Mouse (Mus musculus) CH12F3 (cell line): ENCODE data around the gene Csrnp2.

Experiments used
- in situ Hi-C: fragments of 300-500 bp; cut with MboI; formaldehyde crosslinking; loops from 2 replicates; pipeline ENCODE4 v1.14.3; 2020; ENCODE audit warnings: low sequenced_read_pairs

Gene Csrnp2

DNA sequence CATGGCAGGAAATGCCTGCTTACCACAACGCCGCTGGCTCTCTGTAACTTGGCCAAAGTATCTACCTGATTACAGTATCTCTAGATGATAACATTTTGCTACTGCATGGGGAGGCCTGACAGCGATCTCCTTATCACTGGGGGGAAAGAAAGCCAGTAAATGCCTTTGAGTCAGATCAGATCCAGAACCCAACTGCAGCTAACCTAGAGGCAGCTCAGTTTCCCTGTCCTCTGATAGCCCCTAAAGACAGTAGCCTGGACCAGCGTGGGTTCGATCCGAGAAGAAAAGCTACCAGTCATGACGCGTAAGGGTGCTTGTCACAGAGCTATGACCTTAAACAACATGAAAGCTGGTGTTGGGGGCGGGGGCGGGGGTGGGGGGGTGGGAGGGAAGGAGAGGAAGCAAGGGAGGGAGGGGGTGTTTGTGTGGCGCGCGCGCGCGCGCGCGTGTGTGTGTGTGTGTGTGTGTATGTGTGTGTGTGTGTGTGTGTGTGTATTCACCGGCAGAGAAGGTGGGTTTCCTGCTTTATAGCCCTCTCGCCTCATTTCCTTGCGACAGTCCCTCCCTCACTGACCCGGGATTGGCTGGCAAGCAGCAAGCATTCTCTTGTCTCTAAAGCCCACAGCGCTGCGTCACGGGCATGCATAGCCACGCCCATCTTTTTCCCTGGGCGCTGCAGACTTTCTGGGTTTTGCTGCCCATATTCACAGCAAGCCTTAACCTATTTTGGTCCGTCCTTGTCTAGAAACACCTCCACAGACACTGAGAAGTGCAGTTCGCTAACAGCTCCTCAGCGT, 52.0 kb downstream of the Csrnp2 start:
- in situ Hi-C loops, result no loop called here

GRCm38 (mm10) chr15:100436518-100436917, 58.8 kb downstream of the Csrnp2 start:
- in situ Hi-C loops, result no loop called here

DNA sequence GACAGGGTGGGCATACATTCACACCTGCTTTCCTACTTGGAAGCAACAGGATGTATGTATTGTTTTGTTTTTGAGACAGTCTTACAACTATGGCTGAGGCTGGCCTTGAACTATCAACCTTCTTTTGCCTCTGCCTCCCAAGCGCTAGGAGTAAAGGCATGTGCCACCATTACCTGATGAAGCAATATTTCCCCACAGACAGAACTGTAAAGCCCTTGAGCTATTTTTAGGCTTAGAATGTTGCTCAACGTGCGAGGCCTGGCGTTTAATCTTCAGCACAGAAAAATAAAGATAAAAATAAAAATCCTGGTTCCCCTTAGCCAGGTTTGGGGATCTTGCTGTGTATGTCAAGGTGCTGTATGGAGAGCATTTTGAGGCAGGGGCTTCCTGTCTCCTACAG, 59.2 kb downstream of the Csrnp2 start:
- in situ Hi-C loops, result no loop called here

GRCm38 (mm10) chr15:100433234-100433633, 62.1 kb downstream of the Csrnp2 start:
- in situ Hi-C loops, result no loop called here

GRCm38 (mm10) chr15:100429959-100430565, 65.2 kb downstream of the Csrnp2 start:
- in situ Hi-C loops, result no loop called here
